Mouse (Mus musculus): ENCODE results near the gene Gm43552.
A peak's percentile ranks its signal among the peaks of the same experiment; 100 is the strongest.
"Not testable (repeated sequence)": the region's sequence is repeated elsewhere in the genome, so short reads cannot be mapped to it uniquely, and the experiment has no call there.

The Gm43552 gene

GRCm38 (mm10) chr5:65491767-65492715, 592 bp downstream of the Gm43552 start:
- peak; percentile 71 for DNase-seq (ENCODE audit: low spot score)

GRCm38 (mm10) chr5:65489830-65490229, 2.8 kb downstream of the Gm43552 start:
- no peak for DNase-seq (ENCODE audit: low spot score)

- no peak for DNase-seq (ENCODE audit: low spot score)
Measured at GRCm38 (mm10) chr5:65488725-65489124, 3.9 kb downstream of the Gm43552 start.

GRCm38 (mm10) chr5:65487381-65487780, 5.3 kb downstream of the Gm43552 start:
- DNase-seq (ENCODE audit: low spot score): no peak

GRCm38 (mm10) chr5:65486514-65486913, 6.1 kb downstream of the Gm43552 start:
- DNase-seq (ENCODE audit: low spot score): no peak

- no peak for DNase-seq (ENCODE audit: low spot score)
Measured at GRCm38 (mm10) chr5:65482996-65483395, 9.6 kb downstream of the Gm43552 start.

- no peak for DNase-seq (ENCODE audit: low spot score)
Measured at GRCm38 (mm10) chr5:65480511-65480910, 12.1 kb downstream of the Gm43552 start.

GRCm38 (mm10) chr5:65479681-65480445, 12.8 kb downstream of the Gm43552 start:
- DNase-seq (ENCODE audit: low spot score): no peak

GRCm38 (mm10) chr5:65478224-65478623, 14.4 kb downstream of the Gm43552 start:
- no peak for DNase-seq (ENCODE audit: low spot score)

- DNase-seq (ENCODE audit: low spot score): not testable (repeated sequence)
Measured at GRCm38 (mm10) chr5:65476739-65477138, 15.9 kb downstream of the Gm43552 start.

- no peak for DNase-seq (ENCODE audit: low spot score)
Measured at GRCm38 (mm10) chr5:65475806-65476205, 16.8 kb downstream of the Gm43552 start.

- no peak for DNase-seq (ENCODE audit: low spot score)
Measured at GRCm38 (mm10) chr5:65469766-65470165, 22.9 kb downstream of the Gm43552 start.

- no peak for DNase-seq (ENCODE audit: low spot score)
Measured at GRCm38 (mm10) chr5:65466911-65467310, 25.7 kb downstream of the Gm43552 start.

- DNase-seq (ENCODE audit: low spot score): no peak
Measured at GRCm38 (mm10) chr5:65460361-65460760, 32.3 kb downstream of the Gm43552 start.

GRCm38 (mm10) chr5:65459454-65459853, 33.2 kb downstream of the Gm43552 start:
- DNase-seq (ENCODE audit: low spot score): no peak

GRCm38 (mm10) chr5:65457846-65458245, 34.8 kb downstream of the Gm43552 start:
- no peak for DNase-seq (ENCODE audit: low spot score)

GRCm38 (mm10) chr5:65457086-65457827, 35.4 kb downstream of the Gm43552 start:
- DNase-seq (ENCODE audit: low spot score): no peak

GRCm38 (mm10) chr5:65454771-65455170, 37.9 kb downstream of the Gm43552 start:
- no peak for DNase-seq (ENCODE audit: low spot score)

- no peak for DNase-seq (ENCODE audit: low spot score)
Measured at GRCm38 (mm10) chr5:65448941-65449340, 43.7 kb downstream of the Gm43552 start.

- no peak for DNase-seq (ENCODE audit: low spot score)
Measured at GRCm38 (mm10) chr5:65447826-65448225, 44.8 kb downstream of the Gm43552 start.

- no peak for DNase-seq (ENCODE audit: low spot score)
Measured at GRCm38 (mm10) chr5:65446756-65447155, 45.9 kb downstream of the Gm43552 start.

- no peak for DNase-seq (ENCODE audit: low spot score)
Measured at GRCm38 (mm10) chr5:65444981-65445380, 47.7 kb downstream of the Gm43552 start.
